Mouse (Mus musculus) stomach, postnatal 0 days (tissue): Measurements from ENCODE around the gene Phlda3.

ENCODE experiments used
- CTCF ChIP-seq: IDR thresholded peaks from 2 replicates; pipeline ENCODE4 v1.5.1; 2016; ENCODE audit warnings: antibody characterized with exemption, low read depth, mild to moderate bottlenecking, moderate library complexity
- EP300 ChIP-seq: optimal IDR thresholded peaks from 2 replicates; pipeline ENCODE3; 2016; ENCODE audit warnings: antibody characterized with exemption

GRCm38 (mm10) chr1:135812618-135813017 is 46.7 kb downstream of the Phlda3 start:
- TF ChIP-seq CTCF (no peak), EP300 (no peak)
